Mouse (Mus musculus) testis, adult 2 months (tissue): ENCODE measurements around the gene G6pc3. TPM values are rescaled to one million over a fixed set of nuclear protein-coding genes. Genes with fewer than 3 reads are reported as not detected.

ENCODE experiments used
- H3K27ac ChIP-seq: fragments of 200-500 bp; 2 replicates; pipeline ENCODE4 v1.5.1; 2012; ENCODE audit warnings: low read depth, low read length; ENCODE audit not compliant: control insufficient read depth, insufficient read depth
- H3K27me3 ChIP-seq: fragments of 200-500 bp; 2 replicates; pipeline ENCODE4 v1.6.1; 2012; ENCODE audit warnings: mild to moderate bottlenecking, low read length, moderate library complexity; ENCODE audit not compliant: control insufficient read depth, insufficient read depth
- H3K36me3 ChIP-seq: fragments of 200-500 bp; 2 replicates; pipeline ENCODE4 v1.6.1; 2012; ENCODE audit warnings: mild to moderate bottlenecking, low read length; ENCODE audit not compliant: control insufficient read depth, insufficient read depth
- H3K4me1 ChIP-seq: fragments of 200-500 bp; 2 replicates; pipeline ENCODE4 v1.6.1; 2012; ENCODE audit warnings: low read length; ENCODE audit not compliant: control insufficient read depth, insufficient read depth
- H3K4me3 ChIP-seq: fragments of 200-500 bp; 2 replicates; pipeline ENCODE4 v1.5.1; 2012; ENCODE audit warnings: low read depth, mild to moderate bottlenecking, low read length, moderate library complexity, mixed read lengths; ENCODE audit not compliant: control insufficient read depth
- CTCF ChIP-seq: fragments of 200-500 bp; IDR thresholded peaks from 2 replicates; pipeline ENCODE4 v1.5.1; 2012; ENCODE audit warnings: low read depth, mild to moderate bottlenecking, inconsistent platforms, low read length, moderate library complexity; ENCODE audit not compliant: control insufficient read depth, insufficient read depth, insufficient replicate concordance
- POLR2A ChIP-seq: fragments of 200-500 bp; IDR thresholded peaks from 2 replicates; pipeline ENCODE4 v1.6.1; 2012; ENCODE audit warnings: low read depth, mild to moderate bottlenecking, inconsistent platforms, low read length, moderate library complexity; ENCODE audit not compliant: control insufficient read depth
- polyA plus RNA-seq: library from polyadenylated mRNA; depleted of rRNA; stranded (reverse); fragments of >200 nt; gene quantifications from 2 replicates; pipeline ENCODE4 v1.2.3, GENCODE M21; 2012; rRNA removed

G6pc3 gene
- polyA plus RNA-seq, 1 experiment: 434 TPM

DNA sequence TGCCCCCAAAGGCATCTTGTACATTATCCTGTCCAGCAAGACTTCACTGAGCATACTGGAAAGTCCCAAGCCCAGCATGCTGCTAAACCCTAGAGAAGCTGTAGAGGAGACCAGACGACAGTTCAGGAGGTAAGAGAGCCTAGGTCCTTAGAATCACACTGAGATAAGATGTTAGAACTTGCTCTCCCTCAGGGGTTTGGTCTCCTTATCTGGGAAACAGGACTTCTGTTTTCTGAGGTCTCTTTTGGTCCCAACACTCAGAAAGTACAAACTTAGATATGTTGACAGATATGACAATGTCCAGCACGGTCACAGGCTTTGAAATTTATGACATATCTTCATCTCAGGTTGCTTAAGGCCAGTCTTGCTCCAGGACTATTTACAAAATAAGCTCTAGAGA is 46.6 kb downstream of the G6pc3 start:
- TF ChIP-seq POLR2A (no peak), CTCF (no peak)
- no peak overlapping the region for H3K4me3 ChIP-seq
- no peak overlapping the region for H3K27ac ChIP-seq
- no peaks in the 10 kb centered on the region; the same call in 1 of the 2 replicates for H3K4me1 ChIP-seq
- no peaks in the 10 kb centered on the region for H3K36me3 ChIP-seq
- no peaks in the 10 kb centered on the region for H3K27me3 ChIP-seq

DNA sequence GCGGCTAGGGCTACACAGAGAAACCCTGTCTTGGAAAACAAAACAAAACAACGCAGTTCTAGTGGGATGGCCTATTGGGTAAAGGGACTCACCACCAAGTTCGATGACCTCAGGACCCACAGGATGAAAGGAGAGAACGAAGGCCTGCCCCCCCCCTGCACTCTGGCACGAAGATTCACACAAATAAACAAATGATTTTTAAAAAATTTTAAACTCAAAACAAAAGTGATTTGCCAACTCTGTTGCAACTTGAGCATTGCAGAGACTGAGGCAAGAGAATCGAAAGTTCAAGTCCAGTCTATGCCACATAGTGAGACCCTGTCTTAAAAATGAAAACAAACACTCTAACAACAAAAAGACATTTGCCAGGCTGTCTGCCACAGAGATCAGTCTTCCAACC is 51.2 kb downstream of the G6pc3 start:
- no peaks in the 10 kb centered on the region for H3K27me3 ChIP-seq
- no peak overlapping the region for H3K4me3 ChIP-seq
- H3K4me1 ChIP-seq: no peaks in the 10 kb centered on the region
- no peak overlapping the region for H3K27ac ChIP-seq
- TF ChIP-seq CTCF (no peak), POLR2A (no peak)
- no peaks in the 10 kb centered on the region for H3K36me3 ChIP-seq

DNA sequence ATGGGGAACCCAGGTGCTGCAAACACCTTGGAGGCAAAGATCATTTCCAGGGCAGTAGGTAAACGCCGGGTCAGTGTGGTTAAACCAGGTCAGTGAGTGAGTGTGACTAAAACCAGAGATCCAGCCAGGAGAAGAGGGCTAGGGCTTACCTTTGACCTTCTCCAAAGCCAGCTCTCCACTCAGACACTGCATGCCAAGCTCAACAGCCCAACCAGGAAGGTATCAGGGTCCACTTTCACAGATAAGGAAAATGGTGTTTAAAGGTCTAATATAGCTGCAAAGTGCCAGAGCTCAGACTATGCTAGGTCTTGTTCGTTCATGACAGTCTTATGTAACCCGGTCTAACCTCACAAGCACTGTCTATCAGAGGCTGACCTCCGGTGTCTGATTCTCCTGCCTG is 51.8 kb downstream of the G6pc3 start:
- H3K4me3 ChIP-seq: no peak overlapping the region

DNA sequence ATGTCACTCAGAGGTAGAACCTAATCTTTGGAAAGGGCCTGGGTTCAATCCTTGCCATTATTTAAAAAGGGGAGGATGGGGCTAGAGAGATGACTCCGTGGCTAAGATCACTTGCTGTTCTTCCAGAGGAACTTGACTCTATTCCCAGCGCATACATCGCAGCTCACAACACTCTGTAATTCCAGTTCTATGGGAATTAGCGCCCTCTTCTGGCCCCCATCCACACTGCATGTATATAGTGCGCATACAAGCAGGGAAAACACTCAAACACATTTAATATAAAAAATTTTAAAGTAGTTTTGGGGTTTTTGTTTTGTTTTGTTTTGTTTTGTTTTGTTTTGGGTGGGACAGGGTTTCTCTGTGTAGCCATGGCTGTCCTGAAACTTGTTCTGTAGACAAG is 52.5 kb downstream of the G6pc3 start:
- H3K27me3 ChIP-seq: no peaks in the 10 kb centered on the region
- H3K27ac ChIP-seq: no peak overlapping the region
- no peaks in the 10 kb centered on the region for H3K4me1 ChIP-seq
- TF ChIP-seq POLR2A (no peak), CTCF (no peak; the same call in 1 of the 2 replicates)
- no peaks in the 10 kb centered on the region for H3K36me3 ChIP-seq
- H3K4me3 ChIP-seq: no peak overlapping the region

More for the DNA sequence above, 51.8 kb downstream of the G6pc3 start:
- no peak for TF ChIP-seq POLR2A
- no peak for TF ChIP-seq CTCF
- Histone ChIP-seq H3K27ac (no peak overlapping the region), H3K36me3 (no peaks in the 10 kb centered on the region), H3K4me1 (no peaks in the 10 kb centered on the region), H3K27me3 (no peaks in the 10 kb centered on the region)

Other genes starting within 250 kb of the G6pc3 start
- gene Sost, start 222.6 kb upstream of the G6pc3 start, polyA plus RNA-seq: 2.4 and 6.4 TPM in 2 replicates
- gene Cfap97d1, start 205.3 kb upstream of the G6pc3 start, polyA plus RNA-seq: 72.2 and 94.1 TPM in 2 replicates
- gene Dusp3, start 202.6 kb upstream of the G6pc3 start, polyA plus RNA-seq: 249 and 266 TPM in 2 replicates
- gene Mpp3, start 161.2 kb upstream of the G6pc3 start, polyA plus RNA-seq: 11.0 and 14.7 TPM in 2 replicates
- gene Cd300lg, start 148.1 kb upstream of the G6pc3 start, polyA plus RNA-seq: 2.5 and 2.7 TPM in 2 replicates
- 1.2 and 1.5 TPM in 2 replicates for gene Mpp2, start 101.1 kb upstream of the G6pc3 start, polyA plus RNA-seq
- not detected in 2 replicates for gene Ppy, start 88.3 kb upstream of the G6pc3 start, polyA plus RNA-seq
- gene Pyy, start 81.8 kb upstream of the G6pc3 start, polyA plus RNA-seq: 8.2 and 9.4 TPM in 2 replicates
- 6.2 and 8.0 TPM in 2 replicates for gene Nags, start 44.1 kb upstream of the G6pc3 start, polyA plus RNA-seq
- 13.3 and 15.1 TPM in 2 replicates for gene Tmem101, start 33.2 kb upstream of the G6pc3 start, polyA plus RNA-seq
- 41.5 and 41.8 TPM in 2 replicates for gene Lsm12, start 4.3 kb upstream of the G6pc3 start, polyA plus RNA-seq
- gene Hdac5, start 40.5 kb downstream of the G6pc3 start, polyA plus RNA-seq: 68.9 and 84.1 TPM in 2 replicates
- 31.8 and 48.5 TPM in 2 replicates for gene BC030867, start 59.3 kb downstream of the G6pc3 start, polyA plus RNA-seq
- 0.10 and 0.11 TPM in 2 replicates for gene Asb16, start 79.1 kb downstream of the G6pc3 start, polyA plus RNA-seq
- gene Tmub2, start 95.3 kb downstream of the G6pc3 start, polyA plus RNA-seq: 32.6 and 35.2 TPM in 2 replicates
- 16.8 and 17.8 TPM in 2 replicates for gene Atxn7l3, start 107.0 kb downstream of the G6pc3 start, polyA plus RNA-seq
- gene Ubtf, start 130.1 kb downstream of the G6pc3 start, polyA plus RNA-seq: 8.6 and 8.9 TPM in 2 replicates
- not detected in 2 replicates for gene Slc4a1, start 176.6 kb downstream of the G6pc3 start, polyA plus RNA-seq
- 53.7 and 55.6 TPM in 2 replicates for gene Rundc3a, start 203.8 kb downstream of the G6pc3 start, polyA plus RNA-seq
- gene Slc25a39, start 218.3 kb downstream of the G6pc3 start, polyA plus RNA-seq: 1,405 and 1,456 TPM in 2 replicates
- 21.1 TPM in 2 replicates for gene Grn, start 240.7 kb downstream of the G6pc3 start, polyA plus RNA-seq